Comparison of ENCODE assay signal across 24 mouse cellular contexts in genomic region chr13:114119816-114120215, GRCm38 (mm10).
DNase-seq lines count a peak whose midpoint lies in the region; ATAC-seq and TF ChIP-seq lines count a peak whose summit lies in the region.
"Had no signal": no experiment of that assay in that cellular context is flagged by ENCODE, and none has a peak within 500 bp of the region (broad histone marks: within the 10 kb centered on the region; RNA-seq: fewer than 3 reads in every experiment).

No protein-coding gene starts in this region.

- ATAC-seq in heart, embryonic 11.5 days (replicated peaks; ENCODE audit: insufficient number of reproducible peaks, low FRiP score, low TSS enrichment): no peak
- ATAC-seq: forebrain, embryonic 15.5 days; intestine, embryonic 15.5 days; midbrain, embryonic 13.5 days had no signal

- no peak overlapping the region for H3K4me2 ChIP-seq in heart, embryonic 11.5 days
- H3K4me2 ChIP-seq: embryonic facial prominence, embryonic 13.5 days; forebrain, embryonic 15.5 days; hindbrain, embryonic 15.5 days; intestine, embryonic 15.5 days; limb, embryonic 15.5 days; lung, embryonic 14.5 days; midbrain, embryonic 13.5 days had no signal

- intact Hi-C loops in gastrocnemius, adult 2 months (cut with DNase I): no loop called here
- intact Hi-C loops in heart, postnatal 36 days (cut with DNase I): no loop called here

- H3K9ac ChIP-seq in heart, embryonic 11.5 days (ENCODE audit: low read depth, low read length): no peak overlapping the region
- H3K9ac ChIP-seq: embryonic facial prominence, embryonic 13.5 days; forebrain, embryonic 15.5 days; hindbrain, embryonic 15.5 days; intestine, embryonic 15.5 days; limb, embryonic 15.5 days; liver, embryonic 14.5 days; lung, embryonic 14.5 days; midbrain, embryonic 13.5 days had no signal

- no peak overlapping the region for H3K4me3 ChIP-seq in heart, embryonic 11.5 days (ENCODE audit: low read depth, low read length)
- peak overlapping the region; percentile 6; the same call in 1 of the 2 replicates for H3K4me3 ChIP-seq in gastrocnemius, adult 2 months
- H3K4me3 ChIP-seq: embryonic facial prominence, embryonic 13.5 days; forebrain, embryonic 15.5 days; hindbrain, embryonic 15.5 days; intestine, embryonic 15.5 days; left cerebral cortex, adult 2 months; limb, embryonic 15.5 days; megakaryocyte, embryonic 14.5 days; midbrain, embryonic 13.5 days had no signal

- 86% methylated on average over 4 of the region's 4 CpGs for WGBS in heart, embryonic 11.5 days (ENCODE audit: insufficient replicate concordance)

- H3K27me3 ChIP-seq in heart, embryonic 11.5 days (ENCODE audit: control insufficient read depth, insufficient read depth, low read length): no peaks in the 10 kb centered on the region
- H3K27me3 ChIP-seq: embryonic facial prominence, embryonic 13.5 days; forebrain, embryonic 15.5 days; hindbrain, embryonic 15.5 days; intestine, embryonic 15.5 days; limb, embryonic 15.5 days; megakaryocyte, embryonic 14.5 days; midbrain, embryonic 13.5 days had no signal

- H3K9me3 ChIP-seq in heart, embryonic 11.5 days (replicated peaks; ENCODE audit: control insufficient read depth, low read length): no peaks in the 10 kb centered on the region
- H3K9me3 ChIP-seq: embryonic facial prominence, embryonic 13.5 days; forebrain, embryonic 15.5 days; hindbrain, embryonic 15.5 days; intestine, embryonic 15.5 days; limb, embryonic 15.5 days; midbrain, embryonic 13.5 days had no signal

- H3K27ac ChIP-seq in heart, embryonic 11.5 days (ENCODE audit: low read depth, low read length): no peak overlapping the region
- peak overlapping the region; percentile 24; the same call in 1 of the 2 replicates for H3K27ac ChIP-seq in gastrocnemius, adult 2 months
- H3K27ac ChIP-seq: embryonic facial prominence, embryonic 13.5 days; forebrain, embryonic 15.5 days; hindbrain, embryonic 15.5 days; intestine, embryonic 15.5 days; left cerebral cortex, adult 2 months; limb, embryonic 15.5 days; liver, embryonic 14.5 days; midbrain, embryonic 13.5 days had no signal

- TF ChIP-seq CTCF in gastrocnemius, adult 2 months (IDR thresholded peaks at IDR 0.05): no peak

- H3K36me3 ChIP-seq in heart, embryonic 11.5 days (ENCODE audit: control insufficient read depth, insufficient read depth, low read length): no peaks in the 10 kb centered on the region
- H3K36me3 ChIP-seq: embryonic facial prominence, embryonic 13.5 days; forebrain, embryonic 15.5 days; hindbrain, embryonic 15.5 days; intestine, embryonic 15.5 days; limb, embryonic 15.5 days; midbrain, embryonic 13.5 days had no signal

- DNase-seq in heart, adult 18-20 months: peak; percentile 35 to 64
- DNase-seq in adipocyte (ENCODE audit: low spot score): peak; percentile 77
- peak; percentile 51 for DNase-seq in gastrocnemius, adult 2 months
- peak; percentile 11 to 25 for DNase-seq in heart, postnatal 36 days
- no peak for DNase-seq in T-cell, adult 2 months (ENCODE audit: low spot score)
- no peak for DNase-seq in left cerebral cortex, adult 9 months (ENCODE audit: low spot score in 2 of 2)
- DNase-seq: cerebellum, adult 11-12 months; cerebellum, postnatal 10 days; kidney, adult 8-10 months; kidney, postnatal 10 days; left cerebral cortex, postnatal 4 days; lung, embryonic 14.5 days; lung, postnatal 36 days; thymus, postnatal 25 days had no signal

- peaks cover 6% of the 10 kb centered on the region for H3K4me1 ChIP-seq in heart, embryonic 11.5 days (ENCODE audit: control insufficient read depth, insufficient read depth, low read length)
- H3K4me1 ChIP-seq: forebrain, embryonic 15.5 days; hindbrain, embryonic 15.5 days; intestine, embryonic 15.5 days; megakaryocyte, embryonic 14.5 days; midbrain, embryonic 13.5 days had no signal

Comparison
In these comparisons a context has a peak if more than half of its experiments do, and no peak if none do; other contexts are left out.
1. DNase-seq: peak in heart, adult 18-20 months (2 of 2), adipocyte (single experiment), gastrocnemius, adult 2 months (single experiment) and heart, postnatal 36 days (2 of 2); none in T-cell, adult 2 months (single experiment) and left cerebral cortex, adult 9 months (0 of 2).